26 mouse cellular contexts compared by ENCODE assay signal in genomic region chr1:169909163-169909562, GRCm38 (mm10). TPM values are rescaled to one million over a fixed set of nuclear protein-coding genes. Genes with fewer than 3 reads are reported as not detected.
A peak's percentile ranks its signal among the peaks of the same experiment; 100 is the strongest.
DNase-seq lines count a peak whose midpoint lies in the region; ATAC-seq and TF ChIP-seq lines count a peak whose summit lies in the region.
"Had no signal": no experiment of that assay in that cellular context is flagged by ENCODE, and none has a peak within 500 bp of the region (broad histone marks: within the 10 kb centered on the region; RNA-seq: fewer than 3 reads in every experiment).

No protein-coding gene starts in this region.

- no peak for TF ChIP-seq CTCF in lung, adult 2 months (IDR thresholded peaks at IDR 0.05; ENCODE audit: insufficient read depth, low read length)
- no peak for TF ChIP-seq CTCF in hindbrain, postnatal 0 days (IDR thresholded peaks at IDR 0.05; ENCODE audit: low read depth)
- no peak for TF ChIP-seq CTCF in small intestine, adult 2 months (IDR thresholded peaks at IDR 0.05; ENCODE audit: extremely low read depth, insufficient read length, insufficient replicate concordance, low read depth, low read length)

- H3K9me3 ChIP-seq in hindbrain, embryonic 13.5 days: no peaks in the 10 kb centered on the region
- no peaks in the 10 kb centered on the region for H3K9me3 ChIP-seq in hindbrain, embryonic 10.5 days
- no peaks in the 10 kb centered on the region for H3K9me3 ChIP-seq in lung, embryonic 15.5 days
- no peaks in the 10 kb centered on the region for H3K9me3 ChIP-seq in hindbrain, postnatal 0 days (ENCODE audit: low read length)
- H3K9me3 ChIP-seq: heart, embryonic 12.5 days; liver, embryonic 13.5 days; midbrain, embryonic 10.5 days; neural tube, embryonic 12.5 days had no signal

- H3K4me1 ChIP-seq in hindbrain, embryonic 13.5 days (replicated peaks): no peaks in the 10 kb centered on the region
- no peaks in the 10 kb centered on the region for H3K4me1 ChIP-seq in hindbrain, embryonic 10.5 days (replicated peaks)
- H3K4me1 ChIP-seq in lung, embryonic 15.5 days: 0 out of 2 replicates have a peak, but pooled peaks cover 4% of the 10 kb centered on the region
- H3K4me1 ChIP-seq in lung, adult 2 months (ENCODE audit: control insufficient read depth, insufficient read depth, low read length): no peaks in the 10 kb centered on the region
- H3K4me1 ChIP-seq in hindbrain, postnatal 0 days (ENCODE audit: insufficient read depth, low read length): no peaks in the 10 kb centered on the region
- H3K4me1 ChIP-seq in small intestine, adult 2 months (ENCODE audit: control insufficient read depth, insufficient read depth, insufficient read length, low read length): 0 out of 2 replicates have a peak, but pooled peaks cover 2% of the 10 kb centered on the region
- H3K4me1 ChIP-seq: liver, embryonic 13.5 days; midbrain, embryonic 10.5 days; neural tube, embryonic 12.5 days had no signal

- H3K9ac ChIP-seq in hindbrain, embryonic 13.5 days: no peak overlapping the region
- no peak overlapping the region for H3K9ac ChIP-seq in lung, embryonic 15.5 days
- no peak overlapping the region for H3K9ac ChIP-seq in hindbrain, postnatal 0 days (replicated peaks; ENCODE audit: low read length)
- H3K9ac ChIP-seq: heart, embryonic 12.5 days; limb, embryonic 12.5 days; liver, embryonic 13.5 days; neural tube, embryonic 12.5 days had no signal

- ATAC-seq in hindbrain, embryonic 13.5 days (ENCODE audit: low FRiP score): 0 out of 2 replicates have a peak, but pooled peaks have one; percentile 32
- peak; percentile 55; the same call in 1 of the 2 replicates for ATAC-seq in lung, embryonic 15.5 days (ENCODE audit: borderline replicate concordance, extremely low read depth, low FRiP score, low TSS enrichment)
- ATAC-seq in hindbrain, postnatal 0 days: no peak
- ATAC-seq: inflammation-experienced regulatory T-cells, adult 6 months had no signal

- H3K27me3 ChIP-seq in hindbrain, embryonic 13.5 days: no peaks in the 10 kb centered on the region
- no peaks in the 10 kb centered on the region for H3K27me3 ChIP-seq in hindbrain, embryonic 10.5 days (ENCODE audit: insufficient read depth, poor library complexity, severe bottlenecking)
- no peaks in the 10 kb centered on the region for H3K27me3 ChIP-seq in lung, embryonic 15.5 days
- H3K27me3 ChIP-seq in hindbrain, postnatal 0 days (ENCODE audit: insufficient read depth, low read length): no peaks in the 10 kb centered on the region
- H3K27me3 ChIP-seq in small intestine, adult 2 months (ENCODE audit: control insufficient read depth, insufficient read depth, low read length): no peaks in the 10 kb centered on the region
- H3K27me3 ChIP-seq: heart, embryonic 12.5 days; limb, embryonic 12.5 days; liver, embryonic 13.5 days; neural tube, embryonic 12.5 days had no signal

- 77% methylated on average over 5 of the region's 5 CpGs for WGBS in hindbrain, embryonic 13.5 days
- WGBS in hindbrain, embryonic 10.5 days: 89% methylated on average over 5 of the region's 5 CpGs
- WGBS in lung, embryonic 15.5 days: 55% methylated on average over 5 of the region's 5 CpGs
- 61% methylated on average over 5 of the region's 5 CpGs for WGBS in lung, adult 2 months
- WGBS in hindbrain, postnatal 0 days: 67% methylated on average over 5 of the region's 5 CpGs
- 19% methylated on average over 5 of the region's 5 CpGs for WGBS in small intestine, adult 2 months

- no peak overlapping the region for H3K4me3 ChIP-seq in hindbrain, embryonic 13.5 days
- no peak overlapping the region for H3K4me3 ChIP-seq in hindbrain, embryonic 10.5 days
- H3K4me3 ChIP-seq in lung, embryonic 15.5 days: no peak overlapping the region
- no peak overlapping the region for H3K4me3 ChIP-seq in lung, adult 2 months (replicated peaks; ENCODE audit: extremely low read depth, low read depth, low read length)
- H3K4me3 ChIP-seq in hindbrain, postnatal 0 days (ENCODE audit: low read length): no peak overlapping the region
- peak overlapping the region; percentile 54 for H3K4me3 ChIP-seq in small intestine, adult 2 months (ENCODE audit: low read depth, low read length)
- H3K4me3 ChIP-seq: heart, embryonic 12.5 days; limb, embryonic 12.5 days; liver, embryonic 13.5 days; midbrain, embryonic 10.5 days; neural tube, embryonic 12.5 days had no signal

- no peak overlapping the region for H3K4me2 ChIP-seq in hindbrain, embryonic 13.5 days
- no peak overlapping the region for H3K4me2 ChIP-seq in lung, embryonic 15.5 days
- no peak overlapping the region for H3K4me2 ChIP-seq in hindbrain, postnatal 0 days (ENCODE audit: low read depth, low read length)
- H3K4me2 ChIP-seq: heart, embryonic 12.5 days; limb, embryonic 12.5 days; liver, embryonic 13.5 days; neural tube, embryonic 12.5 days had no signal

- TF ChIP-seq POLR2A in lung, adult 2 months (IDR thresholded peaks at IDR 0.05; ENCODE audit: borderline replicate concordance, extremely low read depth, low read depth, low read length): no peak
- no peak for TF ChIP-seq POLR2A in small intestine, adult 2 months (IDR thresholded peaks at IDR 0.05; ENCODE audit: low read depth, low read length)

- H3K36me3 ChIP-seq in hindbrain, embryonic 13.5 days: no peaks in the 10 kb centered on the region
- H3K36me3 ChIP-seq in hindbrain, embryonic 10.5 days: no peaks in the 10 kb centered on the region
- no peaks in the 10 kb centered on the region for H3K36me3 ChIP-seq in lung, embryonic 15.5 days
- H3K36me3 ChIP-seq in hindbrain, postnatal 0 days (ENCODE audit: insufficient read depth, low read length): no peaks in the 10 kb centered on the region
- H3K36me3 ChIP-seq in small intestine, adult 2 months (ENCODE audit: control insufficient read depth, insufficient read depth, low read length): no peaks in the 10 kb centered on the region
- H3K36me3 ChIP-seq: heart, embryonic 12.5 days; limb, embryonic 12.5 days; liver, embryonic 13.5 days; midbrain, embryonic 10.5 days; neural tube, embryonic 12.5 days had no signal

- DNase-seq in hindbrain, embryonic 10.5 days (ENCODE audit: low spot score): no peak
- no peak for DNase-seq in lung, adult 2 months
- peak; percentile 42 for DNase-seq in hindbrain, postnatal 0 days (ENCODE audit: low spot score)
- no peak for DNase-seq in spleen, postnatal 36 days (ENCODE audit: low spot score in 2 of 2)
- DNase-seq: adrenal gland, postnatal 36 days; B cell, adult 2 months; cerebellum, adult 18-20 months; cerebellum, postnatal 25 days; embryo, embryonic 11 days; heart, postnatal 14 days; kidney, postnatal 10 days; liver, embryonic 13.5 days; spleen, adult 18-20 months; thymus, adult 18-20 months had no signal

- no peak overlapping the region for H3K27ac ChIP-seq in hindbrain, embryonic 13.5 days
- H3K27ac ChIP-seq in hindbrain, embryonic 10.5 days: no peak overlapping the region
- no peak overlapping the region for H3K27ac ChIP-seq in lung, embryonic 15.5 days
- no peak overlapping the region for H3K27ac ChIP-seq in hindbrain, postnatal 0 days
- no peak overlapping the region for H3K27ac ChIP-seq in small intestine, adult 2 months (ENCODE audit: insufficient read depth, low read depth, low read length)
- H3K27ac ChIP-seq: limb, embryonic 12.5 days; liver, embryonic 13.5 days; macrophage; midbrain, embryonic 10.5 days; neural tube, embryonic 12.5 days had no signal

RNA-seq across cellular contexts. Expression of gene Ccdc190, which starts 19.3 kb away (rescaled TPM):
- 1.5 and 2.3 TPM in 2 replicates for polyA plus RNA-seq in hindbrain, embryonic 13.5 days (2015; fragmentation: Nextera tagmentation; extraction: Ambion mirVana)
- not detected in 2 replicates for polyA plus RNA-seq in hindbrain, embryonic 10.5 days (2016; fragmentation: Nextera tagmentation; extraction: Ambion mirVana)
- polyA plus RNA-seq in lung, embryonic 15.5 days (2015; fragmentation: Nextera tagmentation; extraction: Ambion mirVana): 0.20 TPM in 1 of 2 replicates, not detected in the other
- polyA plus RNA-seq in lung, adult 2 months (2012; rRNA removed): 0.08 and 2.3 TPM in 2 replicates
- 8.1 and 12.2 TPM in 2 replicates for total RNA-seq in hindbrain, postnatal 0 days (2014; rRNA removed)
- polyA plus RNA-seq in hindbrain, postnatal 0 days (2015; fragmentation: Nextera tagmentation; extraction: Ambion mirVana): 1.5 and 2.7 TPM in 2 replicates
- 0.14 TPM in 1 of 2 replicates, not detected in the other for polyA plus RNA-seq in small intestine, adult 2 months (2012; rRNA removed)
- total RNA-seq: granulocyte monocyte progenitor cell, adult 5-6 weeks; monocyte, adult 5-6 weeks had no signal
- polyA plus RNA-seq: heart, embryonic 12.5 days; inflammation-experienced regulatory T-cells, adult 6 months; limb, embryonic 12.5 days; liver, embryonic 13.5 days; macrophage; stomach, embryonic 14.5 days had no signal

RNA-seq across cellular contexts. Expression of gene Hsd17b7, which starts 59.9 kb away (rescaled TPM):
- polyA plus RNA-seq in hindbrain, embryonic 13.5 days (2015; fragmentation: Nextera tagmentation; extraction: Ambion mirVana): 20.9 and 21.0 TPM in 2 replicates
- polyA plus RNA-seq in hindbrain, embryonic 10.5 days (2016; fragmentation: Nextera tagmentation; extraction: Ambion mirVana): 24.4 and 28.5 TPM in 2 replicates
- polyA plus RNA-seq in lung, embryonic 15.5 days (2015; fragmentation: Nextera tagmentation; extraction: Ambion mirVana): 10.0 and 10.8 TPM in 2 replicates
- polyA plus RNA-seq in lung, adult 2 months (2012; rRNA removed): 5.0 and 8.8 TPM in 2 replicates
- total RNA-seq in hindbrain, postnatal 0 days (2014; rRNA removed): 23.2 and 29.4 TPM in 2 replicates
- polyA plus RNA-seq in hindbrain, postnatal 0 days (2015; fragmentation: Nextera tagmentation; extraction: Ambion mirVana): 23.8 and 27.9 TPM in 2 replicates
- 2.5 and 3.6 TPM in 2 replicates for polyA plus RNA-seq in small intestine, adult 2 months (2012; rRNA removed)
